Mouse (Mus musculus) liver, embryonic 18 days (tissue): Measurements from ENCODE around the gene Gm21028. TPM values are rescaled to one million over a fixed set of nuclear protein-coding genes. Genes with fewer than 3 reads are reported as not detected.

ENCODE experiments used
- polyA plus RNA-seq: library from polyadenylated mRNA; depleted of rRNA; stranded (reverse); fragments of >200 nt; gene quantifications from 2 replicates; pipeline ENCODE4 v1.2.3, GENCODE M21; 2012; rRNA removed

Gm21028 gene
- polyA plus RNA-seq = not detected in 2 replicates

DNA sequence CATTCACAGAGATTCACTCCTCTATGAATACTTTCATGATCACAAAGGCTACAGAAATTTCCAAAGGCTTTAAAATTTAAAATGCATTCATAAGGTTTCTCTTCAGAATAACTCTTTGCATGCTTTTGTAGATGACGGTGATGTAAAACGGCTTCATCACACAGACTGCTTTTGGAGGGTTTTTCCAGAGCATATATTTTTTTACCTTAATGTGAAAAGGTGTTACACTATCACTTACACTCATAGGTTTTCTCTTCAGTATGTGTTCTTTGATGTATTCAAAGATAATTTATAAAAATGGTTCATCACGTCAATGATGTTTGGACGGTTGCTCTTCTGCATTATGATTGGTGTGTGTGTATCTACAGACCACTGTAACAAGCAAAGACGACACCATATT is at the start of gene Gm21028:
Gm21028 (minus strand) TSS at position 101 of the 400 bp plus-strand sequence.

DNA sequence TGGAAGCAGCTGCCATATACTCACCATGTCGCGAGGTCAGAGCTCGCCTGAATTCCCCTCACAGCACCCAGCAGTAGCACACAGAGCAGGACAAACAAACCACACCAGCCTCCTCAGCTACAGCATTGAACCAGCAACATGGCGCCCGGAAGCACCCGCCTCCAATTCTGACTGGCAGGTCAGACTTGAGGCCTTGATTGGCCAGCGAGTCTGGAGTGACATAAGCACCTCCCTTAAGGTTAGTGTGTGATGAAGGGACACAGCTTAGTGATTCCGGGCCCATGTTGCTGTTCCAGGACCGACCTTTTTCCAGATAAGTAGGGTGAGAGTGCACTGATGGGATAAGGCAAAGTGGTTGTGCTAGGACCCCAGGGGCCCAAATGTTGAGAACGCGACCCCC is 14.0 kb upstream of the Gm21028 start, which contains the start of gene Zfp977:
Zfp977 (minus strand) TSS at position 135 of the 400 bp plus-strand sequence.

Other genes with a start within 250 kb of the Gm21028 start
- not detected in 2 replicates for gene 4933421I07Rik, start 130.5 kb downstream of the Gm21028 start, polyA plus RNA-seq
- 3.4 and 3.5 TPM in 2 replicates for gene Zfp141, start 72.8 kb downstream of the Gm21028 start, polyA plus RNA-seq
- 0.12 and 0.16 TPM in 2 replicates for gene Zfp977, start 14.0 kb upstream of the Gm21028 start, polyA plus RNA-seq
- 0.60 and 0.65 TPM in 2 replicates for gene Zfp976, start 64.0 kb upstream of the Gm21028 start, polyA plus RNA-seq
- gene Zfp975, start 114.2 kb upstream of the Gm21028 start, polyA plus RNA-seq = 0.99 and 1.0 TPM in 2 replicates
- gene Gm17067, start 148.4 kb upstream of the Gm21028 start, polyA plus RNA-seq = not detected in 2 replicates
- gene Vmn2r62, start 214.9 kb upstream of the Gm21028 start, polyA plus RNA-seq = not detected in 2 replicates